ENCODE assay signal across 19 mouse cellular contexts in genomic region chr12:99163342-99163682, GRCm38 (mm10).
A peak's percentile ranks its signal among the peaks of the same experiment; 100 is the strongest.
DNase-seq lines count a peak whose midpoint lies in the region; ATAC-seq lines count a peak whose summit lies in the region.
"Had no signal": no experiment of that assay in that cellular context is flagged by ENCODE, and none has a peak within 500 bp of the region (broad histone marks: within the 10 kb centered on the region; RNA-seq: fewer than 3 reads in every experiment).

No protein-coding gene starts in this region.

- H3K9me3 ChIP-seq in neural tube, embryonic 11.5 days (ENCODE audit: control insufficient read depth, low read length): no peaks in the 10 kb centered on the region
- H3K9me3 ChIP-seq in forebrain, embryonic 16.5 days (ENCODE audit: control insufficient read depth, low read length): no peaks in the 10 kb centered on the region
- H3K9me3 ChIP-seq in midbrain, embryonic 12.5 days: peaks cover 9% of the 10 kb centered on the region
- H3K9me3 ChIP-seq in kidney, embryonic 16.5 days (ENCODE audit: low read length): peaks cover 2% of the 10 kb centered on the region; the same call in 1 of the 2 replicates
- H3K9me3 ChIP-seq: liver, embryonic 15.5 days had no signal

- peak; percentile 71 for DNase-seq in neural tube, embryonic 11.5 days (ENCODE audit: low spot score)
- DNase-seq in neural tube, embryonic 10.5 days (ENCODE audit: extremely low spot score, low spot score): no peak
- DNase-seq in retina, postnatal 1 day: peak; percentile 57
- DNase-seq in cerebellum, postnatal 4 days (ENCODE audit: low spot score in 2 of 2): no peak
- DNase-seq: adrenal gland, adult 2 months; cerebellum, adult 2 months; gastrocnemius, adult 2 months; heart, adult 18-20 months; lung, postnatal 14 days; right cerebral cortex, postnatal 25 days; thymus, adult 2 months had no signal

- no peaks in the 10 kb centered on the region for H3K4me1 ChIP-seq in neural tube, embryonic 11.5 days (ENCODE audit: control insufficient read depth, insufficient read depth, low read length)
- peaks cover 20% of the 10 kb centered on the region for H3K4me1 ChIP-seq in forebrain, embryonic 16.5 days (replicated peaks; ENCODE audit: control insufficient read depth, insufficient read depth, low read length)
- H3K4me1 ChIP-seq in midbrain, embryonic 12.5 days: peaks cover 23% of the 10 kb centered on the region
- H3K4me1 ChIP-seq in kidney, embryonic 16.5 days (ENCODE audit: insufficient read depth, low read length): no peaks in the 10 kb centered on the region
- H3K4me1 ChIP-seq: embryonic facial prominence, embryonic 12.5 days; liver, embryonic 15.5 days had no signal

- H3K4me2 ChIP-seq in neural tube, embryonic 11.5 days (ENCODE audit: low read depth): no peak overlapping the region
- H3K4me2 ChIP-seq in forebrain, embryonic 16.5 days (ENCODE audit: low read length): no peak overlapping the region
- H3K4me2 ChIP-seq in midbrain, embryonic 12.5 days (replicated peaks): no peak overlapping the region
- no peak overlapping the region for H3K4me2 ChIP-seq in kidney, embryonic 16.5 days (replicated peaks; ENCODE audit: low read depth, low read length)
- H3K4me2 ChIP-seq: embryonic facial prominence, embryonic 12.5 days; limb, embryonic 13.5 days; liver, embryonic 15.5 days had no signal

- H3K27me3 ChIP-seq in neural tube, embryonic 11.5 days (ENCODE audit: control insufficient read depth, insufficient read depth, low read length): no peaks in the 10 kb centered on the region
- no peaks in the 10 kb centered on the region for H3K27me3 ChIP-seq in forebrain, embryonic 16.5 days (replicated peaks; ENCODE audit: control insufficient read depth, insufficient read depth, low read length)
- no peaks in the 10 kb centered on the region for H3K27me3 ChIP-seq in midbrain, embryonic 12.5 days
- no peaks in the 10 kb centered on the region for H3K27me3 ChIP-seq in kidney, embryonic 16.5 days (ENCODE audit: insufficient read depth, low read length)
- H3K27me3 ChIP-seq: embryonic facial prominence, embryonic 12.5 days; limb, embryonic 13.5 days; liver, embryonic 15.5 days had no signal

- WGBS in neural tube, embryonic 11.5 days: 55% methylated on average over 9 of the region's 9 CpGs
- WGBS in forebrain, embryonic 16.5 days: 8% methylated on average over 9 of the region's 9 CpGs
- 29% methylated on average over 9 of the region's 9 CpGs for WGBS in midbrain, embryonic 12.5 days
- WGBS in kidney, embryonic 16.5 days: 73% methylated on average over 9 of the region's 9 CpGs

- no peaks in the 10 kb centered on the region for H3K36me3 ChIP-seq in neural tube, embryonic 11.5 days (ENCODE audit: control insufficient read depth, insufficient read depth, low read length)
- H3K36me3 ChIP-seq in forebrain, embryonic 16.5 days (ENCODE audit: control insufficient read depth, insufficient read depth): no peaks in the 10 kb centered on the region
- H3K36me3 ChIP-seq in midbrain, embryonic 12.5 days: no peaks in the 10 kb centered on the region
- no peaks in the 10 kb centered on the region for H3K36me3 ChIP-seq in kidney, embryonic 16.5 days (ENCODE audit: insufficient read depth, low read length)
- H3K36me3 ChIP-seq: embryonic facial prominence, embryonic 12.5 days; G1E; limb, embryonic 13.5 days; liver, embryonic 15.5 days had no signal

- no peak overlapping the region; the same call in 1 of the 2 replicates for H3K27ac ChIP-seq in neural tube, embryonic 11.5 days (ENCODE audit: low read depth, low read length)
- H3K27ac ChIP-seq in forebrain, embryonic 16.5 days (ENCODE audit: low read length): no peak overlapping the region
- H3K27ac ChIP-seq in midbrain, embryonic 12.5 days (replicated peaks): peak overlapping the region; percentile 73
- no peak overlapping the region for H3K27ac ChIP-seq in kidney, embryonic 16.5 days (ENCODE audit: low read length)
- H3K27ac ChIP-seq: embryonic facial prominence, embryonic 12.5 days; gastrocnemius, adult 2 months; limb, embryonic 13.5 days; liver, embryonic 15.5 days had no signal

- no peak overlapping the region for H3K4me3 ChIP-seq in neural tube, embryonic 11.5 days (ENCODE audit: low read depth, low read length)
- H3K4me3 ChIP-seq in forebrain, embryonic 16.5 days (replicated peaks; ENCODE audit: low read length): no peak overlapping the region
- no peak overlapping the region for H3K4me3 ChIP-seq in midbrain, embryonic 12.5 days
- no peak overlapping the region for H3K4me3 ChIP-seq in kidney, embryonic 16.5 days (ENCODE audit: low read length)
- H3K4me3 ChIP-seq: embryonic facial prominence, embryonic 12.5 days; gastrocnemius, adult 2 months; limb, embryonic 13.5 days; liver, embryonic 15.5 days had no signal

- peak; percentile 78 for ATAC-seq in neural tube, embryonic 11.5 days (ENCODE audit: insufficient read depth, low FRiP score, low TSS enrichment)
- peak; percentile 34; the same call in 1 of the 2 replicates for ATAC-seq in forebrain, embryonic 16.5 days
- ATAC-seq in midbrain, embryonic 12.5 days (ENCODE audit: low FRiP score, low read depth): peak; percentile 73
- no peak for ATAC-seq in kidney, embryonic 16.5 days (ENCODE audit: low FRiP score, low TSS enrichment)
- ATAC-seq: inflammation-experienced regulatory T-cells, adult 6 months had no signal

- H3K9ac ChIP-seq in neural tube, embryonic 11.5 days (ENCODE audit: low read length): no peak overlapping the region
- no peak overlapping the region for H3K9ac ChIP-seq in forebrain, embryonic 16.5 days (replicated peaks; ENCODE audit: low read depth, low read length)
- H3K9ac ChIP-seq in midbrain, embryonic 12.5 days (replicated peaks): no peak overlapping the region
- no peak overlapping the region for H3K9ac ChIP-seq in kidney, embryonic 16.5 days (replicated peaks; ENCODE audit: low read length)
- H3K9ac ChIP-seq: embryonic facial prominence, embryonic 12.5 days; limb, embryonic 13.5 days; liver, embryonic 15.5 days had no signal

Comparison
In these comparisons a context has a peak if more than half of its experiments do, and no peak if none do; other contexts are left out.
1. DNase-seq: peak in neural tube, embryonic 11.5 days (single experiment) and retina, postnatal 1 day (single experiment); none in neural tube, embryonic 10.5 days (single experiment) and cerebellum, postnatal 4 days (0 of 2).